ENCODE assay signal across 13 mouse cellular contexts in the genomic region with DNA sequence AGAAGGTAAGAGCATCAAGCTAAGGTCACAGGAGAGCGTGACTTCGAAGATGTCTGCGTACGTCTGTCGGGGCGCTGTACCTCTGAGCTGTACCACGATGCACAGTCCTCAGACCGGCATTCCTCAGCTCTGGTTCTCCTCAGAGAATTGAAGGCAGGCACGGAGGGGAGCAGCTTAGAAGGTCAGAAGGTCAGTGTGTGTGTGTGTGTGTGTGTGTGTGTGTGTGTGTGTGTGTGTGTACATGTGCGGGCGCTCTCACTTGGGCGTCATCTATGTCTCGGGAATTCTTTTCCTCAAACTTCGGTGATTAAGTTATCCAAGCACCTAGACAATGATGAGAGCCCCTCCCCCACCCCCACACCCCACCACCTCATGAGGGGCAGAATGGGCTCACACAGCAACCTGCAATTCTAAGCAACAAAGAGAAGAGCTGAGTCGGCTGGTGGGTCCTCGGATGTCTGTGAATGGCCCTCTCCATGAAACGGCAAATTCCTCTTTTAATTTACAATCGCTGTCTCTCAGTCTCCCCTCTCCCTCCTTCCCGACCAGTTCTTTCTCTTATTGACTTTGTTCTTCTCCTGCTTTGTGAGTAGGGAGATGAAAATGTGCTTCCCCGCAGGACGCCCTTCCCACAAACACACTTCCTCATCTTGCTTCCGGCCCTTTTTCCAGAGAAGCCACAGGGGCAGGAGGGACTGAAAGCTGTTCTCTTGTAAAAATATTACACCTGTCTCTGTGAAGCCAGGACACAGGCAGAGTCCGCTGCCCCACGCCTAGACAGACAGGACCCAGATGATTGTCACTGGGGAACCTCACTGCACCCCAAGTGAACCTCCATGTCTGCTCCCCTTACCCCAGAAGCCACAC. TPM values are rescaled to one million over a fixed set of nuclear protein-coding genes. Genes with fewer than 3 reads are reported as not detected.
DNase-seq lines count a peak whose midpoint lies in the region; ATAC-seq and TF ChIP-seq lines count a peak whose summit lies in the region.
"Had no signal": no experiment of that assay in that cellular context is flagged by ENCODE, and none has a peak within 500 bp of the region (broad histone marks: within the 10 kb centered on the region; RNA-seq: fewer than 3 reads in every experiment).

No protein-coding gene starts in this region.

- H3K36me3 ChIP-seq in kidney, adult 2 months (ENCODE audit: control insufficient read depth, insufficient read depth, low read length) = no peaks in the 10 kb centered on the region
- no peaks in the 10 kb centered on the region for H3K36me3 ChIP-seq in intestine, embryonic 15.5 days
- H3K36me3 ChIP-seq: heart, embryonic 12.5 days; liver, embryonic 13.5 days had no signal

- TF ChIP-seq CTCF in kidney, adult 2 months (conservative IDR thresholded peaks at IDR 0.05; ENCODE audit: insufficient read depth, insufficient read length, low read depth, low read length) = no peak

- ATAC-seq in intestine, embryonic 15.5 days = no peak

- intact Hi-C loops in heart, postnatal 36 days (cut with DNase I) = no loop called here

- H3K27ac ChIP-seq in kidney, adult 2 months (ENCODE audit: insufficient read depth, low read depth, low read length) = 0 out of 2 replicates have a peak overlapping the region, but pooled peaks have one; percentile 19
- H3K27ac ChIP-seq in intestine, embryonic 15.5 days = peak overlapping the region; percentile 86
- H3K27ac ChIP-seq: left cerebral cortex, adult 2 months; liver, embryonic 13.5 days had no signal

- peaks cover 14% of the 10 kb centered on the region for H3K4me1 ChIP-seq in kidney, adult 2 months (ENCODE audit: control insufficient read depth, insufficient read depth, low read length)
- peaks cover 30% of the 10 kb centered on the region for H3K4me1 ChIP-seq in intestine, embryonic 15.5 days (replicated peaks)

- TF ChIP-seq POLR2A in kidney, adult 2 months (IDR thresholded peaks at IDR 0.05; ENCODE audit: low read depth, low read length) = no peak

- no peaks in the 10 kb centered on the region for H3K27me3 ChIP-seq in kidney, adult 2 months (replicated peaks; ENCODE audit: control insufficient read depth, insufficient read depth, low read length)
- H3K27me3 ChIP-seq in intestine, embryonic 15.5 days (replicated peaks) = no peaks in the 10 kb centered on the region
- H3K27me3 ChIP-seq: CH12.LX; heart, embryonic 12.5 days; liver, embryonic 13.5 days had no signal

- no peak overlapping the region for H3K4me3 ChIP-seq in kidney, adult 2 months (ENCODE audit: insufficient read depth, low read depth, low read length)
- no peak overlapping the region for H3K4me3 ChIP-seq in intestine, embryonic 15.5 days (replicated peaks)
- H3K4me3 ChIP-seq: heart, embryonic 12.5 days; left cerebral cortex, adult 2 months; liver, embryonic 13.5 days had no signal

- 0 out of 2 replicates have a peak overlapping the region, but pooled peaks have one; percentile 11 for H3K4me2 ChIP-seq in intestine, embryonic 15.5 days (replicated peaks)
- H3K4me2 ChIP-seq: heart, embryonic 12.5 days; liver, embryonic 13.5 days had no signal

- H3K9ac ChIP-seq in intestine, embryonic 15.5 days = no peak overlapping the region
- H3K9ac ChIP-seq: heart, embryonic 12.5 days; liver, embryonic 13.5 days had no signal

- no peak for DNase-seq in kidney, adult 2 months
- no peak for DNase-seq in kidney, adult 9 months
- DNase-seq in retina, embryonic 14.5 days (ENCODE audit: low spot score) = peak; percentile 32
- DNase-seq in retina, postnatal 1 day = no peak
- DNase-seq in spleen, adult 18-20 months = no peak
- DNase-seq in left cerebral cortex, adult 8-10 months (ENCODE audit: low spot score in 2 of 2) = no peak
- no peak for DNase-seq in heart, postnatal 36 days
- DNase-seq: liver, embryonic 13.5 days; right cerebral cortex, adult 18-20 months had no signal

- 65% methylated on average over 24 of the region's 24 CpGs for WGBS in kidney, adult 2 months
- 41% methylated on average over 24 of the region's 24 CpGs for WGBS in intestine, embryonic 15.5 days

- no peaks in the 10 kb centered on the region for H3K9me3 ChIP-seq in intestine, embryonic 15.5 days
- H3K9me3 ChIP-seq: heart, embryonic 12.5 days; liver, embryonic 13.5 days had no signal

RNA-seq across cellular contexts. Expression of gene Errfi1, which starts 29.9 kb away (rescaled TPM):
- 230 TPM in 2 replicates for polyA plus RNA-seq in kidney, adult 2 months (2012; rRNA removed)
- 27.8 and 28.1 TPM in 2 replicates for polyA plus RNA-seq in intestine, embryonic 15.5 days (2015; fragmentation: Nextera tagmentation; extraction: Ambion mirVana)
- total RNA-seq in left cerebral cortex, adult 8-10 months (2022) = 10 to 100 TPM; 25.4 to 28.1 (median 26.1) TPM
- 10 to 100 TPM; 13.7 to 19.6 TPM for total RNA-seq in heart, postnatal 36 days (2021)
